Mouse (Mus musculus) heart, embryonic 12.5 days (tissue): ENCODE data around the gene Ccdc81. TPM values are rescaled to one million over a fixed set of nuclear protein-coding genes. Genes with fewer than 3 reads are reported as not detected.

ENCODE experiments used
- ATAC-seq: fragments of 200-750 bp; cut with Nextera tagmentation; 2 replicates; pipeline ENCODE4 v1.8.0; 2017; ENCODE audit warnings: moderate TSS enrichment, moderate library complexity; ENCODE audit not compliant: insufficient number of reproducible peaks, low FRiP score
- H3K27ac ChIP-seq: fragments of 300-500 bp; sonication (generic); 2 replicates; pipeline ENCODE4 v1.5.1; 2016; ENCODE audit warnings: mild to moderate bottlenecking, moderate library complexity; ENCODE audit not compliant: poor library complexity, severe bottlenecking
- H3K27me3 ChIP-seq: fragments of 300-500 bp; sonication (generic); replicated peaks from 2 replicates; pipeline ENCODE4 v1.6.1; 2016; ENCODE audit warnings: mild to moderate bottlenecking, moderate library complexity
- H3K36me3 ChIP-seq: fragments of 300-500 bp; sonication (generic); 2 replicates; pipeline ENCODE4 v1.6.1; 2016; ENCODE audit warnings: mild to moderate bottlenecking, moderate library complexity
- H3K4me1 ChIP-seq: fragments of 300-500 bp; sonication (generic); replicated peaks from 2 replicates; pipeline ENCODE4 v1.6.1; 2016; ENCODE audit warnings: mild to moderate bottlenecking
- H3K4me2 ChIP-seq: fragments of 300-500 bp; sonication (generic); 2 replicates; pipeline ENCODE4 v1.6.1; 2016; ENCODE audit warnings: mild to moderate bottlenecking, moderate library complexity
- H3K4me3 ChIP-seq: fragments of 300-500 bp; sonication (generic); 2 replicates; pipeline ENCODE4 v1.5.1; 2016; ENCODE audit warnings: mild to moderate bottlenecking
- H3K9ac ChIP-seq: fragments of 300-500 bp; sonication (generic); 2 replicates; pipeline ENCODE4 v1.6.1; 2016; ENCODE audit warnings: mild to moderate bottlenecking, moderate library complexity
- H3K9me3 ChIP-seq: fragments of 300-500 bp; sonication (generic); replicated peaks from 2 replicates; pipeline ENCODE4 v1.6.1; 2016; ENCODE audit warnings: mild to moderate bottlenecking, moderate library complexity
- WGBS: fragments of 180-500 bp; shearing (Covaris S2); methylation state at CpG from one replicate; pipeline ENCODE4 v1.1.7; 2016; 5-methylcytosine and 5-hydroxymethylcytosine counted together
- polyA plus RNA-seq: library from polyadenylated mRNA; unstranded; fragments of >200 nt; fragmentation: Nextera tagmentation; extraction: Ambion mirVana; gene quantifications from 2 replicates; pipeline ENCODE4 v1.2.1, GENCODE M21; 2016

The Ccdc81 gene
- polyA plus RNA-seq: 0.06 TPM in 1 of 2 replicates, not detected in the other

DNA sequence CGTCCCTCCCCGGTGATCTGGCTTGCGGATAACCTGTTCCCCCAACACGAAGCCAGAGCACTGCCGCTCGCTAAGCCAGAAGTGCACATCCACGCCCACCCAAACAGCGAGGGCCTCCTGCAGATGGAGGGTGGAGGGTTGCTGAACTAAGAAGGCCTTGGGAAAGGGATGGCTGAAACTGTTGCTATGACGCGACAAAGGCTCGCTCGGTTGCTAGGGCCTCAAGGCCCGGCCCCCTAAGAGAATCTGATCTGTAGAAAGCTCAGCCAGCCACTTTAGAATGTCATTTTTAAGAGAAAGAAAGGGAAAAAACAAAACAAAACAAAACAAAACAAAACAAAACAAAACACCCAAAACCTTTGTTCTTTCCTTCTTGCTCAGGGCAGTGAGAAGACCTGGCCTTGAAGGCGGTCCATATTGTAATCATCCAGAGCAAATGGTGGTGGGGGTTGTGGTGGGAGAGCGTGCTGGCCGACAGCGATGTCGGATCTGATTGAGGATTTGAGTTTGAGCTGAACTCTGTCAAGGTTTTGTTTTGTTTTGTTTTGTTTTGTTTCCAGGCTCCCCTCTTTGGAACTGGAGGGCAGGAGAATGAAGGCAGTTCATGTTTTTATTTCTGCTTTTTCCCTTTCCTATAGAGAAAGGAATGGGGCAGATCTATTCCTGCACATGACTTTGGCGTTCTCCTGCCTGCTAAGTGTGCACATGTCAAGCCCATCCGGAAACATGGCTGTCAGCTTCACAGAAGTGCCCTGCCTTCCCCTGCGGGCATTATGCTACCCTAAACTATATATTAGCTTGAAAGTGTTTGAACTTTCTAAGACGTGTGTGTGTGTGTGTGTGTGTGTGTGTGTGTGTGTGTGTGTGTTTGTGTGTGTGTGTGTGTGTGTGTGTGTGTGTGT, at the start of gene Ccdc81:
Gene Ccdc81 (minus strand): TSS at position 188 of the 902 bp plus-strand sequence.
- Histone ChIP-seq H3K4me3 (no peak within 1 kb of the TSS), H3K4me2 (peak within 1 kb of the TSS; percentile 56), H3K27ac (no peak within 1 kb of the TSS), H3K9me3 (no peaks in the 10 kb centered on the region), H3K27me3 (no peaks in the 10 kb centered on the region), H3K9ac (0 out of 2 replicates have a peak within 1 kb of the TSS, but pooled peaks have one; percentile 24), H3K4me1 (0 out of 2 replicates have a peak, but pooled peaks cover 5% of the 10 kb centered on the region), H3K36me3 (no peaks in the 10 kb centered on the region)
- 39% methylated on average over 22 of the region's 22 CpGs for WGBS
- no peak for ATAC-seq

GRCm38 (mm10) chr7:89949403-89949802, 46.0 kb upstream of the Ccdc81 start:
- peaks cover 8% of the 10 kb centered on the region for H3K36me3 ChIP-seq
- H3K4me1 ChIP-seq: no peaks in the 10 kb centered on the region
- H3K27me3 ChIP-seq: no peaks in the 10 kb centered on the region
- no peak overlapping the region for H3K9ac ChIP-seq
- H3K4me3 ChIP-seq: no peak overlapping the region
- WGBS: 53% methylated on average over 4 of the region's 4 CpGs
- no peaks in the 10 kb centered on the region for H3K9me3 ChIP-seq
- ATAC-seq: no peak
- H3K4me2 ChIP-seq: no peak overlapping the region
- H3K27ac ChIP-seq: no peak overlapping the region

GRCm38 (mm10) chr7:89948026-89948425, 44.6 kb upstream of the Ccdc81 start:
- no peaks in the 10 kb centered on the region for H3K4me1 ChIP-seq
- no peaks in the 10 kb centered on the region for H3K9me3 ChIP-seq
- H3K4me3 ChIP-seq: no peak overlapping the region
- H3K27ac ChIP-seq: no peak overlapping the region
- 73% methylated on average over 7 of the region's 7 CpGs for WGBS
- H3K27me3 ChIP-seq: no peaks in the 10 kb centered on the region
- H3K36me3 ChIP-seq: no peaks in the 10 kb centered on the region
- H3K4me2 ChIP-seq: no peak overlapping the region
- no peak for ATAC-seq
- no peak overlapping the region for H3K9ac ChIP-seq

DNA sequence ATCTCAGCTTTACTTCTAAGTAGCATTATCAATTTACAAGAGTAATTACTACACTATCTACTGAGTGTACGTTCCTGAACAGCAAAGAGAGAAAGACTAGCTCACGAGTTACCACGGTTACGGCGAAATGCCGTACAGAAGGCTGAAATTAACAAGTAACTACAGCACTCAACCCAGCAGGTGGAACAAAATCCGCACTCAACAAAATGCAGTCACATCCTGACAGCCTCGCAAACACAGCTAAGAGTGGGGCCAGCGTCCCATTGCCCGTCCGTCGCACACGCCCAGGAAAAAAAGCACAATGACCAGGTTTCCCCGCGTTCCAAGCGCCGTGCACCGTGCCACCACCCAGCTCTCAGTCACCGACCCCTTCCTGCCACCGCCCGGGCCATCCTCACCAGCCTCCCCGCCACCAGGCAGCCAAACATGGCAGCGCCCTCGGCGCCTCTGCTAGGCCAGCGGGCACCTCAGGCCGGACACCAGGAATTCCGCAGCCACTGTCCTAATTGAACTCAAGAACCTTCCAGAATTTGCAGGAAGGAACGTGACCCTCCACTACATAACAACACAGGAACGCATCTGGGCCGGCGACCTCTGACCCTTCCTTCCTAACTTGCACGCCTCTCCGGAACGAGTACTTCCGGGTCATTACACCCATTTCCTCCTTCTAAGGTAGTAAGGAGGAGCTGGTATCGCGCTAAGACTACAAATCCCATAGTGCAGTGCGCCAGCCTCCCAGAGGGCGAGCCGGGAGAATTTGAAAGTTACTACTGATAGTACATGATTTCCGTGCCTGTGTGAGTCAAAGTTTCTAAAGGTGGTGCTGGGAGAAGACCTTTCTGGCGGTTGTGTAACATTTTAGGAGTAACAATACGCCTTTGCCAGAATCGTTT, 37.4 kb upstream of the Ccdc81 start, which contains the start of gene Hikeshi:
Gene Hikeshi (minus strand): TSS at position 634 of the 893 bp plus-strand sequence.
- under 1% methylated on average over 45 of the region's 45 CpGs for WGBS
- H3K27ac ChIP-seq: peak within 1 kb of the TSS; percentile 79
- no peaks in the 10 kb centered on the region for H3K9me3 ChIP-seq
- H3K36me3 ChIP-seq: no peaks in the 10 kb centered on the region
- H3K4me3 ChIP-seq: peak within 1 kb of the TSS; percentile 70
- H3K4me1 ChIP-seq: peaks cover 9% of the 10 kb centered on the region
- peak; percentile 100 for ATAC-seq
- no peaks in the 10 kb centered on the region for H3K27me3 ChIP-seq
- H3K9ac ChIP-seq: peak within 1 kb of the TSS; percentile 78
- H3K4me2 ChIP-seq: peak within 1 kb of the TSS; percentile 73

DNA sequence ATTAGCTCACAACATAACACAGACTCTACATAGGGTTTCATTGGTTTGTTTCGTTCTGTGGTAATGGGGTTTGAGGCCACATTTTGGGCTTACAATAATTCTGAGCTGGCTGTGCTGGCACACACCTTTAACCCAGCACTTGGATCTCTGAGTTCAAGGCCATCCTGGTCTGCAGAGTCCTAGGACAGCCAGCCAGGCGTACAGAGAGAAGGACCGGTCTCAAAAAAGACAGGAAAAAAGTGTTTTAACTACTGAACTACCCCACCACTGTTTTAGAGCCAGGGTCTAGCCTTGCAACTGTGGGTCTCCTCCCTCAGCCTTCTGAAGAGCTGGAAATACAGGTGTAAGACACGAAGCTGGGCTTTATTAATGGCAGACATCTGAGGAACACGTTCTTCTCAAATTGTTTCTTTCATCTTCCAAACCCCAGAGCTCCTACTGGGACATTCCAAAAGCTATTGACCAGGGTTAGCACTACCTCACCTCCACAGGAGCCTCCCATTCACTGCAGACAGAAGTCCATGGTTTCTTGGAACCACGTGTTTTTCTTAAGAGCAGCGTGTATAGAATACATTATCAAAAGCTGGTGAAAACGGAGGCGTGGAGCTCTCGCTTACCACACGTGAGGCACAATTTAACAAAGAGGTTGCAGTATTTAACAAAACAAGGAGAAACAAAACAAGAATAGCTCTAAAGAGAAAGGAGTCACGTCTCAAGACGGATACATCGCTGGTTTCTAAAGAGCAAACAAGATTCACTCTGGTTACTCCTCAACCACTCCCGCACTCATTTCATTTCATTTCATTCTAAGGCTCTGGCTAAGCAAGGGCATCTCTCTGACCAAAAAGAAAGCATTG, 36.3 kb upstream of the Ccdc81 start:
- 62% methylated on average over 15 of the region's 15 CpGs for WGBS
- Histone ChIP-seq H3K4me1 (peaks cover 9% of the 10 kb centered on the region), H3K4me2 (peak overlapping the region; percentile 73), H3K4me3 (peak overlapping the region; percentile 70), H3K27ac (no peak overlapping the region), H3K9ac (peak overlapping the region; percentile 78), H3K27me3 (no peaks in the 10 kb centered on the region), H3K36me3 (peaks cover 2% of the 10 kb centered on the region), H3K9me3 (no peaks in the 10 kb centered on the region)
- no peak for ATAC-seq

- H3K9me3 ChIP-seq: no peaks in the 10 kb centered on the region
- WGBS: 94% methylated on average over 15 of the region's 15 CpGs
- no peak for ATAC-seq
Measured at GRCm38 (mm10) chr7:89923441-89924180, 20.2 kb upstream of the Ccdc81 start.

DNA sequence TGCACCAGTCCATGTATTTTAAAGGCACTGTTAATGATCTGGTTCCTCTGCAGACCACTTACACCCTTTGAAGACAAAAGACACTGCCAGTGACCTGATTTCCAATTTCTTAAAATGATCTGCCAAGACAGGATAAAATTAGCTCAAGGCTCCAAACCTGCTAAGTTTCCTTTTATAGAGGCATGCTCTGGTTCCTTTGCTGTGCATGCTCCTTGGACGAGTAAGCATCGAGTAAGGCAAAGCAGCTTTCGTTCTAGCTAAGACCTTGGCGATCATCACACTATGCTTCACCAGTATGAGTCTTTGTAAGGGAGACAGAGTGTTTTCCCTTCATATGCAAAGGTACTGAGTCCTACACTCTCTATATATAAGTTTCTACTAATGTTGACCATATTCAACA, 14.3 kb upstream of the Ccdc81 start:
- WGBS: 81% methylated on average over 4 of the region's 4 CpGs

More at GRCm38 (mm10) chr7:89923441-89924180, 20.2 kb upstream of the Ccdc81 start:
- Histone ChIP-seq H3K27ac (no peak overlapping the region), H3K36me3 (peaks cover 26% of the 10 kb centered on the region), H3K4me2 (no peak overlapping the region), H3K27me3 (no peaks in the 10 kb centered on the region), H3K9ac (no peak overlapping the region), H3K4me1 (no peaks in the 10 kb centered on the region), H3K4me3 (no peak overlapping the region)

DNA sequence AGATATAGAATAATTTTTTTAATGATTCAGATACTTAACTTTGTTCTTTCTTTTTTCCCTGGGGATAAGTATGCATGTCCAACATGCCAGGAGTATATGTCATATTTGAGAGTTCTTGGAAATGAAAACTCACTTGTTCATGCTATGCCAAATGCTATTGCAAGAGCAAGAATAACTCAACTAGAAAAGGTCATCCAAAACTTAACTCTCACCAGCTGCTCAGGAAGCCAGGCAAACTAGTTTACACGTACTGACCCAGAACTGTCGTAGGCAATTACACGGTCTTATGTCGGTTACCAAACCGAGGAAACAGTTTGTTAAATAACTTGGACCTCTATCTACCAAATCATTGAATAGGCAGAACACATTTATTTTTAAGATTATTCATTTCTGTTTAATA, 13.3 kb upstream of the Ccdc81 start:
- Histone ChIP-seq H3K36me3 (peaks cover 32% of the 10 kb centered on the region), H3K27ac (no peak overlapping the region), H3K9ac (no peak overlapping the region), H3K9me3 (no peaks in the 10 kb centered on the region), H3K27me3 (no peaks in the 10 kb centered on the region), H3K4me2 (no peak overlapping the region), H3K4me1 (no peaks in the 10 kb centered on the region), H3K4me3 (no peak overlapping the region)
- 96% methylated on average over 5 of the region's 5 CpGs for WGBS
- no peak for ATAC-seq

More for the DNA sequence above, 14.3 kb upstream of the Ccdc81 start:
- peaks cover 32% of the 10 kb centered on the region for H3K36me3 ChIP-seq
- no peak for ATAC-seq
- no peaks in the 10 kb centered on the region for H3K4me1 ChIP-seq
- no peaks in the 10 kb centered on the region for H3K9me3 ChIP-seq
- no peaks in the 10 kb centered on the region for H3K27me3 ChIP-seq
- H3K4me2 ChIP-seq: no peak overlapping the region
- no peak overlapping the region for H3K27ac ChIP-seq
- no peak overlapping the region for H3K4me3 ChIP-seq
- no peak overlapping the region for H3K9ac ChIP-seq

DNA sequence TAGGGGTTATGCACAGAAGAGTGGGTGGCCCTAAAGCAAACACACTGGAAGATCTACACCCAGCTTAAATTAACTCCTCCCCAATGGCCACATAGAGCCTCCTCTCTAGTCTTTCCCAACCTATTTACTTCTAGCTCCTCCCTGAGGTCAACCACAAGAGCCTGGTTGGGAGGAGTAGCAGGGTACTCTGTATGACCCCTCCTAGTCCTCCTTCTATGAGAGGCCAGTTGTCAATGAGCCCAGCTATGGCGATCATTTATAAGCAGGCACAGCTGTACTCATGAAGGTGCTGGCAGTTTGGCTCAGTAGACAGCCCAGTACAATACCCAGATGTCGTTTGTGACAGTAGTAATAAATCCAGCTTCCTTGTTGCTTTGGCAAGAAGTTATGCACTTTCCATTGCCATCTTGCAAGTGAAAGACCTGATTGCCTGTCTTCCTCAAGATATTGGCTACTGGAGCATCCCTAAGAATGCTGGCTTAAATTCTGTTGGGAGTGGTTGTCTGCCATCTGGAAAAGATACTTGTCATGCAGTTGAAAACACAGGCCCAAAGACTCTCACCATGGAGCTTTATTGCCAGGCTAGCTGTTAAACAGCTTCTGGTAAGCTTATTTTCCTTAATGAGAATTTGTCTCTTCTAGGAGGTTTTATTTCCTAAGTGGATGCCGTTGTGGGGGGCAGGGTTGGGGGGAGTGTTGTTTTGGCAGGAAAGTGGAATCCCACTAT, 10.2 kb upstream of the Ccdc81 start:
- Histone ChIP-seq H3K9ac (no peak overlapping the region), H3K4me1 (no peaks in the 10 kb centered on the region), H3K36me3 (peaks cover 22% of the 10 kb centered on the region), H3K4me2 (no peak overlapping the region), H3K27ac (no peak overlapping the region), H3K9me3 (no peaks in the 10 kb centered on the region), H3K4me3 (no peak overlapping the region), H3K27me3 (no peaks in the 10 kb centered on the region)
- 83% methylated on average over 3 of the region's 3 CpGs for WGBS
- ATAC-seq: no peak
